Mouse (Mus musculus): ENCODE data around the gene Mknk2.

DNA sequence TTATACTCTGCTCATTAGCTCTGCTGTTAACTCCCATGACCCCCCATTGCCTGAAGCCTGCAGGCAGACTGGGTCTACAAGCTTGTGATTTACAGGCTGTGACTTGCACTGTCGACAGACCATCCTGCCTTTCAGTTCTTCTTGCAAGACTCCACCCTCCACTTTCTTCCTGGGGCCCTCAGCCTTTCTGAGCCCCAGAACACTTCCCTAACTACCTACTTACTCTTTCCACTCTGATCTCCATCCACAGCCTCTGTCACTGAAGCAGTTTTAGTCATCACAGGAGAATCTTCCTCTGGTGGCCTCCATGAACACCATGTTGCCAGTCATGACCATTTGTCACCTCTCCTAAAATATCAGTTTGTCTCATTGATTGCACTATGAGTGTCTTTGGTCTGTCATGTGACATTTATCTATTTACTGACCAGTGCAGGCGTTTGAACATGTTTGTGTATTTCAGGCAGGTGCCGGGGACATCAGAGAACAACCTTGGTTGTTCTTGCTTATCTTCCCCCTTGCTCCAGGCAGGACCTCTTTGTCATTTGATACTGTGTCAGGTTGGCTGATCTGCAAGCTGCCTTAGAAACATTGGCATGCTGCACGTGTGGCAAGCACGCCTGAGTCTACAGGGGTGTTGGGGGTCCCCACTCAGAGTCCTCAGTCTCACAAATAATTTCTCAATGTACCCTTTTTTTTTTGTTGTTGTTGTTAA is 14.3 kb downstream of the Mknk2 start:
- TF ChIP-seq CTCF (IDR thresholded peaks at IDR 0.05; ENCODE audit: borderline replicate concordance, extremely low read depth, insufficient read depth, insufficient read length) (no peak), POLR2A (IDR thresholded peaks at IDR 0.05; ENCODE audit: borderline replicate concordance, extremely low read depth, insufficient read depth, insufficient read length, poor library complexity, severe bottlenecking) (no peak)

Data from brain, embryonic 14.5 days (tissue).